Mouse (Mus musculus) erythroblast, embryonic 14.5 days (primary cell): ENCODE data around the gene Csnk1g2. TPM values are rescaled to one million over a fixed set of nuclear protein-coding genes. Genes with fewer than 3 reads are reported as not detected.

ENCODE experiments used
- H3K27me3 ChIP-seq: 2 replicates; pipeline ENCODE4 v1.6.1; 2012; ENCODE audit warnings: inconsistent platforms; ENCODE audit not compliant: control insufficient read depth
- H3K36me3 ChIP-seq: 2 replicates; pipeline ENCODE4 v1.6.1; 2012; ENCODE audit warnings: mild to moderate bottlenecking, inconsistent platforms; ENCODE audit not compliant: control insufficient read depth
- H3K4me1 ChIP-seq: 2 replicates; pipeline ENCODE4 v1.6.1; 2012; ENCODE audit warnings: inconsistent platforms; ENCODE audit not compliant: control insufficient read depth
- H3K4me3 ChIP-seq: replicated peaks from 2 replicates; pipeline ENCODE3; 2012; ENCODE audit warnings: moderate library complexity, mild to moderate bottlenecking, inconsistent platforms
- H3K9me3 ChIP-seq: 2 replicates; pipeline ENCODE4 v1.6.1; 2012; ENCODE audit warnings: low read length, inconsistent platforms, mixed read lengths; ENCODE audit not compliant: control insufficient read depth
- GATA1 ChIP-seq: IDR thresholded peaks from 2 replicates; pipeline ENCODE4 v1.6.1; 2012; ENCODE audit warnings: low read length, inconsistent platforms, mixed read lengths
- TAL1 ChIP-seq: IDR thresholded peaks from 3 replicates; pipeline ENCODE4 v1.6.1; 2012; ENCODE audit warnings: low read length, inconsistent platforms, mixed read lengths
- polyA plus RNA-seq: library from polyadenylated mRNA; stranded (reverse); fragments of >175 nt; gene quantifications from 2 replicates; pipeline ENCODE4 v1.2.3, GENCODE M21; 2012

The Csnk1g2 gene
- polyA plus RNA-seq, 1 experiment, result 33.9 TPM

DNA sequence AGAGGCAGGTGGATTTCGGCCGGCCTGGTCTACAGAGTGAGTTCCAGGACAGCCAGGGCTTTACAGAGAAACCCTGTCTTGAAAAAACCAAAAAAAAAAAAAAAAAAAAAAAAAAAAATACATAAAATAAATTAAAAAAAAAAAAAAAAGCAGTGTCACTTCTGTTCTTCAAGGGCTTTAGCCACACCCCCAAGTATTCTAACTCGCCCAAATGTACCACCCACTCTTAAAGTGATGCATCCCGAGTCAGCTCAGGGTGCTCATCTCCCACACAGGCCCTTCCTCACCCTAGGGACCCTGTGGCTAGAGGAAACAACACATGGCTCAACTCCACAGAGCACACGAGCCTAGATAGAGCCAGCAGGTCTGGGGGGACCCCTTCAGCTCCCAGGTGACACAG lies 39.6 kb upstream of the Csnk1g2 start:
- no peak for TF ChIP-seq GATA1
- no peak overlapping the region for H3K4me3 ChIP-seq
- H3K27me3 ChIP-seq, result no peaks in the 10 kb centered on the region
- peaks cover 76% of the 10 kb centered on the region for H3K4me1 ChIP-seq
- no peaks in the 10 kb centered on the region for H3K9me3 ChIP-seq
- peaks cover 65% of the 10 kb centered on the region for H3K36me3 ChIP-seq

DNA sequence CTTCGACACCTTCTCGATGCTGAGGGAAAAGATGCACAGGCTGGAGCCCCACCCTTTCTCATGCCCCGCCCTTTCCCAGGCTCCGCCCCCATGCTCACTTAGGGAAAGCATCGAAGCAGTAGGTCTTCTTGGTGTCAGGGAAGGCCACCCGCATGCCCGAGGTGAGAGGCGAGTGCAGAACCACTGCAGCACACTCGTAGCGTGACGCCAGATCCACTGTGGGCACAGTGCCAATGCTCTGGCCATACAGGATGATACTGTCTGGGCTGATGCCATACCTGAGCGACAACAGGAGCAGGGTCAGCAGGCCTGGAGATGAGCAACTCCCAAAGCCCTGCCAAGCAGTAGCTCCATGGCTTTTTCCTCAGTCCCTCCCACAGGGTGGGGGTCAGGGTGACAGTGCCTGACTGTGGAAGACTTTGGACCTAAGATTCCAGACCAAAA lies 38.6 kb upstream of the Csnk1g2 start:
- Histone ChIP-seq H3K4me3 (no peak overlapping the region), H3K4me1 (peaks cover 76% of the 10 kb centered on the region), H3K27me3 (no peaks in the 10 kb centered on the region), H3K9me3 (no peaks in the 10 kb centered on the region), H3K36me3 (peaks cover 67% of the 10 kb centered on the region)
- TF ChIP-seq GATA1 (no peak), TAL1 (no peak)

DNA sequence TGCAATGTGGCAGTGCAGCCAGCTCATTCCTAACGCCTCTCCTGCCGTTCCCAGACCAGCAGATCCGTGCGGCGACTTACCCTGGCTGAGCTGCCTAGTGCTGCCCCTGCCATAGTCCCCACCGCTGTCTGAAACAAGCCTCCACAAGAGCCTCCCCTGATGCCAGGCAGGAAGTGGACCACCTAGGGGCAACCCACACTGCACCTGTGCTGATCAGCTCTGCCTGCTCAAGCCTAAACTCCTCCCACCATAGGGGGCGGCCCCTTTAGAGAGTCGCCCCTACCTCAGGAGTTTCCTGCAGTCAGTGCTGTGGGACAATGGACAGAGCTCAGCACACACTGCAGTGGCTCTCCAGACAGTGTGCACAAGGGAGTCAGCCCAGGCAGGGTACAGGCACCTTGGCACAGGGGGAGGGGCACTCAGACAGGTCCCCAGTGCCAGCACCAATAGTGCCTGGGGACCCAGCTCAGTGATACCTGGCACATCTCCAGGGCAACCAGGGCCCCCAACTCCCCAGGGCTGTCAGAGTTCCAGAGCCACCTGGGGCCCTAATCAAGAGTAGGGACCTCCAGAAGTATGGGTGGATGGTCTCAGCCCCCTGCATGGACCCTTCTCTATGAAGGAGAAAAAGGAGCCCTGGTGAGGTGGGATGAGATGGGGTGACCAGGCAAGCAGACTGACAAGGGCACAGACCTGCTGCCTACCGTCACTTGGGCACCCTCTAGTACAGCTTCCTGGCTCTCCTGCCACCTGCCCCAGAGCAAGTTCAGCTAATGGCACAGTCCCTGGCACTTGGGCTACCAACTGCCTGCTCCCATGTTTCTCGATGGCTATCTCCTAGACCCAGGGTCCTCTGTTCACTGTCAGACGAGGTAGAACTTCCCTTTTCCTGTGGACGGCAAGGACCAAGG lies 37.7 kb upstream of the Csnk1g2 start:
- peaks cover 77% of the 10 kb centered on the region for H3K4me1 ChIP-seq
- peaks cover 67% of the 10 kb centered on the region for H3K36me3 ChIP-seq
- no peaks in the 10 kb centered on the region for H3K27me3 ChIP-seq
- no peak for TF ChIP-seq TAL1
- no peak for TF ChIP-seq GATA1
- no peaks in the 10 kb centered on the region for H3K9me3 ChIP-seq
- no peak overlapping the region for H3K4me3 ChIP-seq

GRCm38 (mm10) chr10:80585581-80585980 lies 37.1 kb upstream of the Csnk1g2 start:
- no peaks in the 10 kb centered on the region for H3K27me3 ChIP-seq
- TF ChIP-seq TAL1, result no peak
- TF ChIP-seq GATA1, result no peak
- no peak overlapping the region for H3K4me3 ChIP-seq
- peaks cover 67% of the 10 kb centered on the region for H3K36me3 ChIP-seq
- peaks cover 75% of the 10 kb centered on the region for H3K4me1 ChIP-seq
- no peaks in the 10 kb centered on the region for H3K9me3 ChIP-seq

DNA sequence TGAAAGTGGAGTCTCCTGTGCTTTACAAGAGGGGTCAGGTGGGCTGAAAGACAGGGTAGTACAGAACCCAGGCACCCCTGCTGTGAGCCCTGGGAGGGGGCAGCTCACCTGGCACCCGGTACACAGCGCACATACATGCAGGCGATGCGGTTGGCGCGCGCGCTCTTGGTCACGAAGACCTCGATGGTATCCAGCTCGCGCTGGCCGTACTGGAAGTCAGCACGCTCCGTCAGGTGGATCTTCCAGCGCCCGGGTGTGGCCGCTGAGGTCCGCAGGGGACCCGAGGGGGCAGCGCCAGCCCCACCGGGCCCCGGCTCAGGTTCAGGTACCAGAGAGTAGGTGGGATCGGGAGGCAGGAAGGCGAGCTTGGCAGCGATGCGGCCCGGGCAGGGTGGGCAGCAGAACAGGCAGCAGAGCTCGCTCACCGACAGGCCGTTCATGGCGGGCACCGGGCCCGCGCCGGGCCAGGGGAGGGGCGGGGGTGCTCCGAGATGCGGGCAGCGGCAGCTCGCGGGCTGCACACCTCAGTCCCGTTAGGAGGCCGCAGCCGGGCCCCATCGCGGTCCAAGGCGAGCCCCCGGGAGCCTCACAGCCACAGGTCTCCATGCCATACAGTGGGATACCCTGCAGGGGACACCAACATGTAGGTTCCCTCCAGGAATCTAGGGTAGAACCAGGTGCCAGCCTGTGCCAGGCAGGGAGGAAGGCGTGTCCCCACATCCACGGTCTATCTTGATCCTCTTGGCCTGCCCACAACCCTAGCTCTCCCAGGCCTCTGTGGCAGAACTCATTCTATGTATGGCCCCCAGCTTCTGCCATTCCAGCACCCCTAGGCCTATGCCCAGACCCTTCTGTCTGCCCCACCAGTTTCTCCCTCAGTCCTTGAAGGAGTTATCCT lies 36.0 kb upstream of the Csnk1g2 start:
- TF ChIP-seq TAL1 (no peak), GATA1 (no peak)
- Histone ChIP-seq H3K4me1 (peaks cover 77% of the 10 kb centered on the region), H3K9me3 (no peaks in the 10 kb centered on the region), H3K36me3 (peaks cover 59% of the 10 kb centered on the region), H3K27me3 (no peaks in the 10 kb centered on the region), H3K4me3 (no peak overlapping the region)

- Histone ChIP-seq H3K9me3 (no peaks in the 10 kb centered on the region), H3K36me3 (peaks cover 54% of the 10 kb centered on the region), H3K4me3 (no peak overlapping the region), H3K27me3 (no peaks in the 10 kb centered on the region), H3K4me1 (peaks cover 77% of the 10 kb centered on the region)
- TF ChIP-seq GATA1, result no peak
- no peak for TF ChIP-seq TAL1
These were observed 35.4 kb upstream of the Csnk1g2 start for GRCm38 (mm10) chr10:80587305-80587657.

GRCm38 (mm10) chr10:80589127-80589878 lies 33.3 kb upstream of the Csnk1g2 start:
- peaks cover 67% of the 10 kb centered on the region for H3K4me1 ChIP-seq

DNA sequence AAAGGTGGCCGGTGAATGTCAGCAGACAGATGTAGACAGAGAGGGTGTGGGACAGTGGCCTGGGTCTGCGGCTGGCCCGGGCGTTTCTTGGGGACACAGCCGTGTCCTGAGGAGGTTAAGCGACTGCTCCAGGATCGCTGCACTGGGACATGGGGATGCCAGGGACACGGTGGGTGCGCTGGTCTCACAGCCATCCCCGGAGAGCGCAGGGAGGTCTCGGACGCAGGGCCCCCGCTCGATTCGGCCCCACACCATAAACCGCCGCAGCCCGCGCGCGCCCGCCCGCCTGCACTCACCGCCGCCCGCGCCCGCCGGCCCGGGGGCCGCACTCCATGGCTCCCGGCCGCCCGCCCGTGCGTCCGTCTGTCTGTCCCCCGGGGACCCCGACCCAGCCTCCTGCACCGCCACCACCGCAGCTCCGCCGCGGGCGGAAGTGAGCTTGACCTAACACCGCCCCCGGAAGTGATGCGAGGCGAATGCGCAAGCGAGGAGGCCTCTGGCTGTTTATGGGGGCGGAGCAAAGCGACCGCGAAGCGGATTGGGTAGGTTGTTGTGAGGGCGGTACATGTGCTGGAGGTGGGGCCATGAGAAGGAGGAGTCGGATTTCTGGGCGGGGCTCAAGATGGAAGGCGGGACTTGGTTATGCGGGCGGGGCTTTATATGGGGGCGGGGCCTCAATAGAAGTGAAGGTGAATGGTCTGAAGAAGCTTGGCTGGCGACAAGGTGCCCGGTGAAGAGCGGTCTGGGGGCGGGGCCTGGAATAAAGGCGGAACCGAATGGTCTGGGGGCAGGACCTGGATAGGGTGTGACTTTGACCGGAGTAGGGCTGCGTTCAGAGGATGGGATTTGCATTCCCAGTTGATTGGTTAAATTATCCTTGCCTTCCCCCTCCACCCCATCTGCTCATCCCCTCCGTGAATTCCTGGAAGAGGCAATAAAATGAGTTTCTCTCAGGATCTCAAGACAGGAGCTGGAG lies 32.5 kb upstream of the Csnk1g2 start, which contains the start of gene Abhd17a:
Gene Abhd17a (minus strand): TSS at position 463 of the 976 bp plus-strand sequence.
- Histone ChIP-seq H3K4me1 (peaks cover 66% of the 10 kb centered on the region), H3K36me3 (peaks cover 27% of the 10 kb centered on the region), H3K9me3 (no peaks in the 10 kb centered on the region), H3K27me3 (no peaks in the 10 kb centered on the region), H3K4me3 (peak within 1 kb of the TSS; percentile 91)
- TF ChIP-seq GATA1 (no peak), TAL1 (no peak)

More at GRCm38 (mm10) chr10:80589127-80589878, 33.3 kb upstream of the Csnk1g2 start:
- no peaks in the 10 kb centered on the region for H3K27me3 ChIP-seq
- peak overlapping the region; percentile 91 for H3K4me3 ChIP-seq
- H3K36me3 ChIP-seq, result peaks cover 35% of the 10 kb centered on the region
- TF ChIP-seq GATA1 (no peak), TAL1 (no peak)
- H3K9me3 ChIP-seq, result no peaks in the 10 kb centered on the region
